Mouse (Mus musculus): ENCODE results near the gene Cd44. TPM values are rescaled to one million over a fixed set of nuclear protein-coding genes. Genes with fewer than 3 reads are reported as not detected.

Gene Cd44
- polyA plus RNA-seq, 1 experiment from 2014 or later: 13.7 TPM

- H3K36me3 ChIP-seq (ENCODE audit: control insufficient read depth, insufficient read depth, low read length): no peaks in the 10 kb centered on the region
- H3K27ac ChIP-seq (ENCODE audit: low read depth): no peak overlapping the region
- no peak overlapping the region for H3K4me3 ChIP-seq (ENCODE audit: low read depth, low read length)
- no peaks in the 10 kb centered on the region for H3K27me3 ChIP-seq (replicated peaks; ENCODE audit: control insufficient read depth, insufficient read depth, low read length)
- no peak overlapping the region for H3K4me2 ChIP-seq (ENCODE audit: low read length)
- WGBS: 93% methylated on average over 4 of the region's 4 CpGs
- ATAC-seq (replicated peaks; ENCODE audit: low FRiP score, low TSS enrichment, low read depth): no peak
- H3K9ac ChIP-seq (ENCODE audit: low read length): no peak overlapping the region
- H3K9me3 ChIP-seq (ENCODE audit: control insufficient read depth, low read length): no peaks in the 10 kb centered on the region
- no peak for DNase-seq (ENCODE audit: low spot score)
- no peaks in the 10 kb centered on the region for H3K4me1 ChIP-seq (replicated peaks; ENCODE audit: control insufficient read depth, insufficient read depth, low read length)
These were observed 28.3 kb downstream of the Cd44 start for GRCm38 (mm10) chr2:102873194-102873593.

- no peak overlapping the region for H3K4me3 ChIP-seq (ENCODE audit: low read depth, low read length)
- H3K27ac ChIP-seq (ENCODE audit: low read depth): no peak overlapping the region
- DNase-seq (ENCODE audit: low spot score) (no peak), ATAC-seq (replicated peaks; ENCODE audit: low FRiP score, low TSS enrichment, low read depth) (no peak)
- no peaks in the 10 kb centered on the region for H3K36me3 ChIP-seq (ENCODE audit: control insufficient read depth, insufficient read depth, low read length)
- no peaks in the 10 kb centered on the region for H3K9me3 ChIP-seq (ENCODE audit: control insufficient read depth, low read length)
- no peaks in the 10 kb centered on the region for H3K4me1 ChIP-seq (replicated peaks; ENCODE audit: control insufficient read depth, insufficient read depth, low read length)
- WGBS: 89% methylated on average over 2 of the region's 2 CpGs
- H3K9ac ChIP-seq (ENCODE audit: low read length): no peak overlapping the region
- no peaks in the 10 kb centered on the region for H3K27me3 ChIP-seq (replicated peaks; ENCODE audit: control insufficient read depth, insufficient read depth, low read length)
- no peak overlapping the region for H3K4me2 ChIP-seq (ENCODE audit: low read length)
These were observed 29.0 kb downstream of the Cd44 start for GRCm38 (mm10) chr2:102872436-102872835.

DNA sequence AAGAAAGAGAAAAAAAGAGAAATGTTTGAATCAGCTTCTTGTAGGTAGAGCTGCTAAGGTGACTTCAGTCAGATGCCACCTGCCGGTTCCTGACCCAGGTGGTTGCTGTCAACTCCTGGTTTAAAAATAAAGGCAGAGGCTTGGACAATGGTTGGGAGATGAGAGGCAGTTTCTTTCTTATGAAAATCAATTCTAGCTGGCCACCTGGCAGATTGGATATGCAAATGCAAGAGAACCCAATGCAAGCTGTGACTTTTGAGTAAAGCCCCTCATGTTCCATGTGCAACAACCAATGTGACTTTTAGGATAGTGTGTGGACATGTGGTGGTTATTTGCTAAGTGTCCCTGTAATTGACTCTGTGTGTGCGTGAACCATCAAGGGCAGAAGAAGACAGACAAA lies 33.0 kb downstream of the Cd44 start:
- Histone ChIP-seq H3K4me2 (ENCODE audit: low read length) (no peak overlapping the region), H3K4me1 (replicated peaks; ENCODE audit: control insufficient read depth, insufficient read depth, low read length) (no peaks in the 10 kb centered on the region), H3K4me3 (ENCODE audit: low read depth, low read length) (no peak overlapping the region), H3K9ac (ENCODE audit: low read length) (no peak overlapping the region), H3K27ac (ENCODE audit: low read depth) (no peak overlapping the region), H3K27me3 (replicated peaks; ENCODE audit: control insufficient read depth, insufficient read depth, low read length) (no peaks in the 10 kb centered on the region), H3K9me3 (ENCODE audit: control insufficient read depth, low read length) (no peaks in the 10 kb centered on the region), H3K36me3 (ENCODE audit: control insufficient read depth, insufficient read depth, low read length) (no peaks in the 10 kb centered on the region)
- no peak for DNase-seq (ENCODE audit: low spot score)
- ATAC-seq (replicated peaks; ENCODE audit: low FRiP score, low TSS enrichment, low read depth): no peak
- WGBS: 86% methylated on average over 2 of the region's 2 CpGs

DNA sequence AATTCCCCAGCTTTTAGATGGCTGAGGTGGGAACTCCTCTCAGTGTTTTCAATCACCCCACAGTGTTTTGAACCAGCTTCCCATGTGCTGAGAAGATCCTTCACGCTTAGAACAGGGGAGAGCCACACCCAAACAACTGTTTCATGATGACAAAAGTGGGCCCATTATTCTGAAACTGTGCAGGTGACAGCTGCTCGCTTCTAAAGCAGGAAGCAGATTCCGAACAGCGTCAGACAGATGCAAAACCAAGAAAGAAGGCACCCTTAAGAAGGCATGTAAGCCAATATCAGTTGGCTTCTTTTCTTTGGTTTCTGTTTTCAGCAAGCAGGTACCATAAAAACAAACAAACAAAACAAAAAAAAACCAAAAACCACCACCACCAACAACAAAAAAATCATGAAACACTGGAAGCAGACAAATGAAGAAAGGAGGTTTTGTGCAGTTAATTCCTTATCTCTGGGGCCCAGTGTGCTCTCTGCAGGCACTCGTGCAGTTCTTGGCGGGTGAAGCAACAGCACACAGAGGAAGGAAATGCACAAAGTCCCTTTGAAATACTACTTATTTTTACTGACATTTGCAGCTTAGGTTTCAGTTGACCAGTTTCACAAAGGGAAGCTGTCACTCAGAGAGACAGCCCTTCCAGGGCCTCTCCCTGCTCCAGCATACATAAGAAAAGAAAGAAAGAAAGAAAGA lies 33.9 kb downstream of the Cd44 start:
- Histone ChIP-seq H3K36me3 (ENCODE audit: control insufficient read depth, insufficient read depth, low read length) (no peaks in the 10 kb centered on the region), H3K4me2 (ENCODE audit: low read length) (no peak overlapping the region), H3K4me1 (replicated peaks; ENCODE audit: control insufficient read depth, insufficient read depth, low read length) (no peaks in the 10 kb centered on the region), H3K4me3 (ENCODE audit: low read depth, low read length) (no peak overlapping the region), H3K9me3 (ENCODE audit: control insufficient read depth, low read length) (no peaks in the 10 kb centered on the region), H3K27ac (ENCODE audit: low read depth) (no peak overlapping the region), H3K27me3 (replicated peaks; ENCODE audit: control insufficient read depth, insufficient read depth, low read length) (no peaks in the 10 kb centered on the region), H3K9ac (ENCODE audit: low read length) (no peak overlapping the region)
- WGBS: 49% methylated on average over 6 of the region's 6 CpGs
- ATAC-seq (replicated peaks; ENCODE audit: low FRiP score, low TSS enrichment, low read depth) (no peak), DNase-seq (ENCODE audit: low spot score) (no peak)

- H3K9me3 ChIP-seq (ENCODE audit: control insufficient read depth, low read length): no peaks in the 10 kb centered on the region
- no peak overlapping the region for H3K27ac ChIP-seq (ENCODE audit: low read depth)
- no peak overlapping the region for H3K4me3 ChIP-seq (ENCODE audit: low read depth, low read length)
- DNase-seq (ENCODE audit: low spot score) (no peak), ATAC-seq (replicated peaks; ENCODE audit: low FRiP score, low TSS enrichment, low read depth) (no peak)
- H3K27me3 ChIP-seq (replicated peaks; ENCODE audit: control insufficient read depth, insufficient read depth, low read length): no peaks in the 10 kb centered on the region
- H3K9ac ChIP-seq (ENCODE audit: low read length): no peak overlapping the region
- H3K4me2 ChIP-seq (ENCODE audit: low read length): no peak overlapping the region
- H3K36me3 ChIP-seq (ENCODE audit: control insufficient read depth, insufficient read depth, low read length): no peaks in the 10 kb centered on the region
- H3K4me1 ChIP-seq (replicated peaks; ENCODE audit: control insufficient read depth, insufficient read depth, low read length): no peaks in the 10 kb centered on the region
- WGBS: 16% methylated on average over 1 of the region's 1 CpGs
These were observed 34.9 kb downstream of the Cd44 start for GRCm38 (mm10) chr2:102866594-102866993.

- Histone ChIP-seq H3K27me3 (replicated peaks; ENCODE audit: control insufficient read depth, insufficient read depth, low read length) (no peaks in the 10 kb centered on the region), H3K9ac (ENCODE audit: low read length) (no peak overlapping the region), H3K4me2 (ENCODE audit: low read length) (no peak overlapping the region), H3K36me3 (ENCODE audit: control insufficient read depth, insufficient read depth, low read length) (no peaks in the 10 kb centered on the region), H3K4me3 (ENCODE audit: low read depth, low read length) (no peak overlapping the region), H3K9me3 (ENCODE audit: control insufficient read depth, low read length) (no peaks in the 10 kb centered on the region), H3K27ac (ENCODE audit: low read depth) (no peak overlapping the region), H3K4me1 (replicated peaks; ENCODE audit: control insufficient read depth, insufficient read depth, low read length) (no peaks in the 10 kb centered on the region)
- DNase-seq (ENCODE audit: low spot score) (no peak), ATAC-seq (replicated peaks; ENCODE audit: low FRiP score, low TSS enrichment, low read depth) (no peak)
- WGBS: 93% methylated on average over 8 of the region's 8 CpGs
These were observed 36.1 kb downstream of the Cd44 start for GRCm38 (mm10) chr2:102865354-102865752.

- no peaks in the 10 kb centered on the region for H3K9me3 ChIP-seq (ENCODE audit: control insufficient read depth, low read length)
- H3K4me3 ChIP-seq (ENCODE audit: low read depth, low read length): no peak overlapping the region
- no peak overlapping the region for H3K27ac ChIP-seq (ENCODE audit: low read depth)
- ATAC-seq (replicated peaks; ENCODE audit: low FRiP score, low TSS enrichment, low read depth) (no peak), DNase-seq (ENCODE audit: low spot score) (no peak)
- H3K27me3 ChIP-seq (replicated peaks; ENCODE audit: control insufficient read depth, insufficient read depth, low read length): no peaks in the 10 kb centered on the region
- H3K4me1 ChIP-seq (replicated peaks; ENCODE audit: control insufficient read depth, insufficient read depth, low read length): no peaks in the 10 kb centered on the region
- no peak overlapping the region for H3K9ac ChIP-seq (ENCODE audit: low read length)
- WGBS: 75% methylated on average over 6 of the region's 6 CpGs
- H3K36me3 ChIP-seq (ENCODE audit: control insufficient read depth, insufficient read depth, low read length): no peaks in the 10 kb centered on the region
- no peak overlapping the region for H3K4me2 ChIP-seq (ENCODE audit: low read length)
These were observed 36.6 kb downstream of the Cd44 start for GRCm38 (mm10) chr2:102864695-102865353.

DNA sequence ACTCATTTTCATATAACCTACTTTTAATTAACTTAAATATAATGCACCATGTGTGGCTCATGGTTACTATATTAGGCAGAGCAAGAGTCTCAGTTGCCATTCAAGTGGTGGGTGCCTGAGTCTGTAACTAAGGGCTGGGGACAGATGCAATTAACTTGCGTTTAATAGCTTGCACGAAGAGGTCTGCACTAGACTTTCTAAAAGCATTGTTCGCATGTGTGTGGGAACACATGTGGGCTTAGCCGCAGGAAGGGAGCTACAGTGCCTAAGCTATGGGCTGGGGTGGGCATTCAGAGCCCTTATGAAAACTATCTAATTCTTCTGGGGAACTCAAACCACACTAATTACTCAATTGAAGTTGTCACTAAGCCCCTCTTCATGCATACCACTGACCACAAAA lies 37.4 kb downstream of the Cd44 start:
- Histone ChIP-seq H3K27ac (ENCODE audit: low read depth) (no peak overlapping the region), H3K36me3 (ENCODE audit: control insufficient read depth, insufficient read depth, low read length) (no peaks in the 10 kb centered on the region), H3K4me2 (ENCODE audit: low read length) (no peak overlapping the region), H3K4me3 (ENCODE audit: low read depth, low read length) (no peak overlapping the region), H3K4me1 (replicated peaks; ENCODE audit: control insufficient read depth, insufficient read depth, low read length) (no peaks in the 10 kb centered on the region), H3K9ac (ENCODE audit: low read length) (no peak overlapping the region), H3K27me3 (replicated peaks; ENCODE audit: control insufficient read depth, insufficient read depth, low read length) (no peaks in the 10 kb centered on the region), H3K9me3 (ENCODE audit: control insufficient read depth, low read length) (no peaks in the 10 kb centered on the region)
- 82% methylated on average over 4 of the region's 4 CpGs for WGBS
- DNase-seq (ENCODE audit: low spot score) (no peak), ATAC-seq (replicated peaks; ENCODE audit: low FRiP score, low TSS enrichment, low read depth) (no peak)

GRCm38 (mm10) chr2:102863583-102863982 lies 37.9 kb downstream of the Cd44 start:
- no peak overlapping the region for H3K27ac ChIP-seq (ENCODE audit: low read depth)
- H3K36me3 ChIP-seq (ENCODE audit: control insufficient read depth, insufficient read depth, low read length): no peaks in the 10 kb centered on the region
- H3K4me2 ChIP-seq (ENCODE audit: low read length): no peak overlapping the region
- no peak overlapping the region for H3K9ac ChIP-seq (ENCODE audit: low read length)
- DNase-seq (ENCODE audit: low spot score): no peak
- no peak for ATAC-seq (replicated peaks; ENCODE audit: low FRiP score, low TSS enrichment, low read depth)
- no peaks in the 10 kb centered on the region for H3K9me3 ChIP-seq (ENCODE audit: control insufficient read depth, low read length)
- H3K27me3 ChIP-seq (replicated peaks; ENCODE audit: control insufficient read depth, insufficient read depth, low read length): no peaks in the 10 kb centered on the region
- H3K4me1 ChIP-seq (replicated peaks; ENCODE audit: control insufficient read depth, insufficient read depth, low read length): no peaks in the 10 kb centered on the region
- WGBS: 97% methylated on average over 2 of the region's 2 CpGs
- no peak overlapping the region for H3K4me3 ChIP-seq (ENCODE audit: low read depth, low read length)

All from intestine, embryonic 14.5 days (tissue).